Mouse (Mus musculus): ENCODE measurements at regions not wholly inside any gene's neighbourhood (a gene's known extent, or its start where the extent isn't known, plus 50 kb on each side); places are given as distances from the start of the nearest gene placed in this dataset.

GRCm38 (mm10) chr19:16075512-16076086, 57.0 kb upstream of the Gnaq start:
- Histone ChIP-seq H3K4me3 (ENCODE audit: low read depth, low read length) (no peak overlapping the region), H3K4me1 (replicated peaks; ENCODE audit: control insufficient read depth, insufficient read depth, low read length) (no peaks in the 10 kb centered on the region), H3K9ac (ENCODE audit: low read depth, low read length) (no peak overlapping the region), H3K4me2 (replicated peaks; ENCODE audit: low read depth) (no peak overlapping the region), H3K9me3 (ENCODE audit: control insufficient read depth) (no peaks in the 10 kb centered on the region), H3K27me3 (replicated peaks; ENCODE audit: control insufficient read depth, insufficient read depth, low read length) (no peaks in the 10 kb centered on the region), H3K27ac (ENCODE audit: low read depth, low read length) (no peak overlapping the region), H3K36me3 (ENCODE audit: control insufficient read depth, insufficient read depth) (no peaks in the 10 kb centered on the region)
- no peak for ATAC-seq
- WGBS = 52% methylated on average over 2 of the region's 2 CpGs
- no peak for TF ChIP-seq CTCF (IDR thresholded peaks at IDR 0.05; ENCODE audit: low read depth)

- Histone ChIP-seq H3K27ac (ENCODE audit: low read depth, low read length) (no peak overlapping the region), H3K27me3 (replicated peaks; ENCODE audit: control insufficient read depth, insufficient read depth, low read length) (no peaks in the 10 kb centered on the region), H3K9me3 (ENCODE audit: control insufficient read depth) (no peaks in the 10 kb centered on the region), H3K4me1 (replicated peaks; ENCODE audit: control insufficient read depth, insufficient read depth, low read length) (no peaks in the 10 kb centered on the region), H3K4me3 (ENCODE audit: low read depth, low read length) (no peak overlapping the region), H3K36me3 (ENCODE audit: control insufficient read depth, insufficient read depth) (no peaks in the 10 kb centered on the region), H3K9ac (ENCODE audit: low read depth, low read length) (no peak overlapping the region), H3K4me2 (replicated peaks; ENCODE audit: low read depth) (no peak overlapping the region)
- 86% methylated on average over 1 of the region's 1 CpGs for WGBS
- TF ChIP-seq CTCF (IDR thresholded peaks at IDR 0.05; ENCODE audit: low read depth) = no peak
- no peak for ATAC-seq
Measured at GRCm38 (mm10) chr19:16075026-16075425, 57.6 kb upstream of the Gnaq start.

GRCm38 (mm10) chr19:16067314-16067713, 65.3 kb upstream of the Gnaq start:
- Histone ChIP-seq H3K4me1 (replicated peaks; ENCODE audit: control insufficient read depth, insufficient read depth, low read length) (no peaks in the 10 kb centered on the region), H3K27me3 (replicated peaks; ENCODE audit: control insufficient read depth, insufficient read depth, low read length) (no peaks in the 10 kb centered on the region), H3K4me3 (ENCODE audit: low read depth, low read length) (no peak overlapping the region), H3K27ac (ENCODE audit: low read depth, low read length) (no peak overlapping the region), H3K9ac (ENCODE audit: low read depth, low read length) (no peak overlapping the region), H3K9me3 (ENCODE audit: control insufficient read depth) (no peaks in the 10 kb centered on the region), H3K4me2 (replicated peaks; ENCODE audit: low read depth) (no peak overlapping the region), H3K36me3 (ENCODE audit: control insufficient read depth, insufficient read depth) (no peaks in the 10 kb centered on the region)
- 68% methylated on average over 6 of the region's 6 CpGs for WGBS
- ATAC-seq = no peak
- no peak for TF ChIP-seq CTCF (IDR thresholded peaks at IDR 0.05; ENCODE audit: low read depth)

GRCm38 (mm10) chr19:16064911-16065310, 67.7 kb upstream of the Gnaq start:
- Histone ChIP-seq H3K4me1 (replicated peaks; ENCODE audit: control insufficient read depth, insufficient read depth, low read length) (no peaks in the 10 kb centered on the region), H3K27ac (ENCODE audit: low read depth, low read length) (no peak overlapping the region), H3K27me3 (replicated peaks; ENCODE audit: control insufficient read depth, insufficient read depth, low read length) (no peaks in the 10 kb centered on the region), H3K36me3 (ENCODE audit: control insufficient read depth, insufficient read depth) (no peaks in the 10 kb centered on the region), H3K9me3 (ENCODE audit: control insufficient read depth) (no peaks in the 10 kb centered on the region), H3K9ac (ENCODE audit: low read depth, low read length) (no peak overlapping the region), H3K4me3 (ENCODE audit: low read depth, low read length) (no peak overlapping the region), H3K4me2 (replicated peaks; ENCODE audit: low read depth) (no peak overlapping the region)
- TF ChIP-seq CTCF (IDR thresholded peaks at IDR 0.05; ENCODE audit: low read depth) = no peak
- WGBS = 97% methylated on average over 3 of the region's 3 CpGs
- no peak for ATAC-seq

- Histone ChIP-seq H3K36me3 (ENCODE audit: control insufficient read depth, insufficient read depth) (no peaks in the 10 kb centered on the region), H3K4me1 (replicated peaks; ENCODE audit: control insufficient read depth, insufficient read depth, low read length) (no peaks in the 10 kb centered on the region), H3K4me2 (replicated peaks; ENCODE audit: low read depth) (peak overlapping the region; percentile 65), H3K27me3 (replicated peaks; ENCODE audit: control insufficient read depth, insufficient read depth, low read length) (no peaks in the 10 kb centered on the region), H3K9me3 (ENCODE audit: control insufficient read depth) (no peaks in the 10 kb centered on the region), H3K4me3 (ENCODE audit: low read depth, low read length) (peak overlapping the region; percentile 7), H3K27ac (ENCODE audit: low read depth, low read length) (no peak overlapping the region), H3K9ac (ENCODE audit: low read depth, low read length) (no peak overlapping the region)
- WGBS = 10% methylated on average over 12 of the region's 12 CpGs
- ATAC-seq = 0 out of 2 replicates have a peak, but pooled peaks have one; percentile 31
- TF ChIP-seq CTCF (IDR thresholded peaks at IDR 0.05; ENCODE audit: low read depth) = peak; percentile 94
Measured at GRCm38 (mm10) chr19:16063916-16064580, 68.6 kb upstream of the Gnaq start.

- Histone ChIP-seq H3K27ac (ENCODE audit: low read depth, low read length) (no peak overlapping the region), H3K4me1 (replicated peaks; ENCODE audit: control insufficient read depth, insufficient read depth, low read length) (no peaks in the 10 kb centered on the region), H3K27me3 (replicated peaks; ENCODE audit: control insufficient read depth, insufficient read depth, low read length) (no peaks in the 10 kb centered on the region), H3K36me3 (ENCODE audit: control insufficient read depth, insufficient read depth) (no peaks in the 10 kb centered on the region), H3K4me2 (replicated peaks; ENCODE audit: low read depth) (peak overlapping the region; percentile 65), H3K9ac (ENCODE audit: low read depth, low read length) (no peak overlapping the region), H3K9me3 (ENCODE audit: control insufficient read depth) (no peaks in the 10 kb centered on the region), H3K4me3 (ENCODE audit: low read depth, low read length) (peak overlapping the region; percentile 7)
- 26% methylated on average over 8 of the region's 8 CpGs for WGBS
- no peak for TF ChIP-seq CTCF (IDR thresholded peaks at IDR 0.05; ENCODE audit: low read depth)
- no peak for ATAC-seq
Measured at GRCm38 (mm10) chr19:16063533-16063915, 69.1 kb upstream of the Gnaq start.

All from intestine, postnatal 0 days (tissue).